Mouse (Mus musculus) c-Kit-negative CD71-positive TER-119-positive erythroid progenitor cells, embryonic 14.5 days (primary cell): ENCODE measurements around the gene Cops6.
A peak's percentile ranks its signal among the peaks of the same experiment; 100 is the strongest.

ENCODE experiments used
- DNase-seq: peaks from one replicate; pipeline ENCODE4 v3.0.0-alpha.2; 2013; ENCODE audit warnings: low read depth, low spot score

Gene Cops6

GRCm38 (mm10) chr5:138160842-138161665, at the start of gene Cops6:
TSS of gene Cops6 (plus strand) at chr5:138161071.
- DNase-seq, result peak; percentile 84

- DNase-seq, result peak; percentile 82
Measured at GRCm38 (mm10) chr5:138116255-138117198, 44.3 kb upstream of the Cops6 start, which contains the start of gene Zscan21. TSS of gene Zscan21 (plus strand) at chr5:138116903.

- DNase-seq, result no peak
Measured at GRCm38 (mm10) chr5:138117199-138118015, 43.5 kb upstream of the Cops6 start.

DNA sequence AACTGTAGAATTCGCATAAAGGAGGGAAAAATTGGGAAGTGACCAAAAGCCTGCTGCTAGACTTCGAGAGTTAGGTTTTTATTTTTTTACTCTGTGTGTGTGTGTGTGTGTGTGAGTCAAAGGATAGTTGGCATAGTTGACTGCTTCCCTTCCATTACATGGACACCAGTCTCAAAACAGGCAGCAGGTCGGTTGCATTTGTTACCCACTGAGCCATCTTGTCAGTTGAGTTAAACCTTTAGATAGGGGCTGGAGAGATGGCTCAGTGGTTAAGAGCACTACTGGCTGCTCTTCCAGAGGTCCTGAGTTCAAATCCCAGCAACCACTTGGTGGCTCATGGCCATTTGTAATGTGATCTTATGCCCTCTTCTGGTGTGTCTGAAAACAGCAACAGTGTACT, 42.8 kb upstream of the Cops6 start:
- DNase-seq, result no peak

DNA sequence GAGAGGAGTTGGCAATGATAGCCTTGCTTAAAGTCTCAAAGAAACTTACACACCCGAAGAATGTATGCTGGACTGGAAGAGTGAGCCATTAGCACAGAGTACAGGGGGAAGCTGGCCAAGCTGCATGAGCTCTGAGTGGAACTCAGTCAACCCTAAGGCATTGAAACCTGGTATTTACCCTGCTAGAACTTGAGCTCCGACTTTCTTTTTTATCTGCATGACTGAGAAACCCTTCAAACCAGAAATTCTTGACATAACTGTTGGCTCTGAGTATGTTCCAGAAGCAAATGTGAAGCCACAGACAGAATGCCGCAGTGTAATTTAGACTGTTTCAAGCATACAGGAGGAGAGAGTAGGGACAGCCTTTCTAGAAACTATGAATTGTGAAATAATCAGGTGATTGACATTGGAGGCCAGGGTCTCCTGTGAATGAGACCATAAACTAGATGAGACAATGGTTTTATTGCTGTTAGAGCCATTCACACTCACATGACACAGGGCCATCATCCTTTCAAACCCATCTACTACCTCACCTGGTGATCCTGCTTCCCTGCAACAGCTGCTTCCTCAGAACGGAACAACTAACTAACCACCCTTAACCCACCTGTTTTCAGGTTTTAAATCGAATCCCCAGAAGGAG, 28.3 kb upstream of the Cops6 start:
- no peak for DNase-seq

GRCm38 (mm10) chr5:138137257-138137656, 23.6 kb upstream of the Cops6 start:
- no peak for DNase-seq

DNA sequence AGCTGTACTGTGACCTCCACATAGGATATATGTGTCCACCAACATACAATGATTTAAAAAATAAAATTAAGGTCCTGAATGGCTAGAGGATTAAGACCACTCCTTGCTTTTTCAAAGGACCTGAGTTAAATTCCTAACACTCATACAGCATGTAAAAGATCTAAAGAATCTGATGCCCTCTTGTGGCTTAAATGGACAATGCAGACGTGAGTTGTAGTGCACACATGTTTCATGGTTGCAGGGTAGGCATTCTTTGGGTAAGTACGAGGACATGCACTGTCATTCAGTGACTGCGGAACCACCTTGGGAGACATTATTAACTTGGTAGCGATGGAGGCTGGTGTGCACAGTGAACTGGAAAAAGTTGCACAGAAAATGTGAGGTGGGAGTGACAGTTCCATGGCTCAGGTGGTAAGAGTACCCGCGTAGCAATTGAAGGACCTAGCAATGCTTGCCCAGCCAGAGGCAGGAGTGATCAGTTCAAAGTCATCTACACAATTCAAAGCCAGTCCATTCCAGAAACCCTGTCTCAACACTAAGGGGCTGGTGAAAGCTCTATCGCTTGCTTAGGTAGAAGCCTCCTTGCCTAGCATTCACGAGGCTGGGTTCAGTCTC, 22.8 kb upstream of the Cops6 start:
- no peak for DNase-seq

DNA sequence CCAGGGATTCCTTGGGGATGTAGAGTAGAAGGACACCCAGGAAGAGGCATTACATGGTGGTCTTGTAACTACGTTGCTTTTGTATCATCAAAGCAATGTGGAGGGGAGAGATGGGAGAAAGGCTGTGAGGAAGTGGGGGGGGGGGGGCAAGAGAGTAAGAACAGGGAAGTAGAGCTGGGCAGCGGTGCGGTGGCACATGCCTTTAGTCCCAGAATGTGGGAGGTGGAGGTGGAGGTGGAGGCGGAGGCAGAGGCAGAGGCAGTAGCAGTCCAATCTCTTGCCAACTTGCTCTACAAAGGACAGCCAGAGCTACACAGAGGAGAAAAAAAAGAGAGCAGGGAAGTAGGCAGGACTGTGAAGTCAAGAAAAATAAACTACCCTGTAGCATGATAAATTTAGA, 22.3 kb upstream of the Cops6 start:
- no peak for DNase-seq

- DNase-seq, result no peak
Measured at GRCm38 (mm10) chr5:138154390-138154789, 6.5 kb upstream of the Cops6 start.

GRCm38 (mm10) chr5:138155443-138155976, 5.4 kb upstream of the Cops6 start, which contains the start of gene Zfp113:
TSS of gene Zfp113 (minus strand) at chr5:138155744.
- DNase-seq, result peak; percentile 82

- no peak for DNase-seq
Measured at GRCm38 (mm10) chr5:138160224-138160762, 578 bp upstream of the Cops6 start.

DNA sequence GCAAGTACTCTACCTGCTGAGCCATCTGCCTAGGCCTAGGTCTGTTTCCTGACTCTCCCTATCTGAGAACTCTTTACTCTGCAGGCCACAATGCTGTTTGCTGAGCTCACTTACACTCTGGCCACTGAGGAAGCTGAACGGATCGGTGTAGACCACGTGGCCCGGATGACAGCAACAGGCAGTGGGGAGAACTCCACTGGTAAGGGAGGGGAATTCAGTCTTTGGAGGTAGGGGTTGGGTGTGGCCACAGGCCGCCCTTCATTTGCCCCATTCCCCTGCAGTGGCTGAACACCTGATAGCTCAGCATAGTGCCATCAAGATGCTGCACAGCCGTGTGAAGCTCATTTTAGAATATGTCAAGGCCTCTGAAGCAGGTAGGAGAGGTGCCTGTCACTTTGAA, 2.2 kb downstream of the Cops6 start:
- no peak for DNase-seq

GRCm38 (mm10) chr5:138163610-138164009, 2.7 kb downstream of the Cops6 start:
- no peak for DNase-seq

DNA sequence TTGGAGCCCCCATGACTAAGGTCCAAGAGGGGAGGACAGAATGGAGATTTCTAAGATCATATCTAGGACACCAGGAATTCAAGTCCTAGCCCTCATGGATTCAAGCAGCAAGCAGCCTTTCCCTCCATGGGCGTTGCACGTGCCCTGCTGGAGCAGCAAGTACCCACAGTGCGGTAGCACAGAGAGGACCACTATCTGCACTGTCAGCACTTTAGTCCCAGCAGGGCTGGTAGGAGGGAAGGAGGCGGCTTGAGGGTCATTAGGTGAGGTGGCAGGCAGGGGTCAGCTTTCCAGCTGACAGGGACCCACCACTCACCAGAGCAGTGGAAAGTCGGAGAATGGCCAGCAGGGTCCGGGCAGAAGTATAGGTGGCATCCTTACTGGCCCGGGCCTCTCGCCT, 4.7 kb downstream of the Cops6 start:
- DNase-seq, result no peak

- DNase-seq, result peak; percentile 89
Measured at GRCm38 (mm10) chr5:138170936-138171561, 10.2 kb downstream of the Cops6 start.

GRCm38 (mm10) chr5:138171695-138172491, 11.0 kb downstream of the Cops6 start, which contains the start of the genes Ap4m1 and Mcm7:
TSS of gene Ap4m1 (plus strand) at chr5:138172002.
TSS of gene Mcm7 (minus strand) at chr5:138172422.
- peak; percentile 92 for DNase-seq

- DNase-seq, result no peak
Measured at GRCm38 (mm10) chr5:138173217-138173616, 12.3 kb downstream of the Cops6 start.

DNA sequence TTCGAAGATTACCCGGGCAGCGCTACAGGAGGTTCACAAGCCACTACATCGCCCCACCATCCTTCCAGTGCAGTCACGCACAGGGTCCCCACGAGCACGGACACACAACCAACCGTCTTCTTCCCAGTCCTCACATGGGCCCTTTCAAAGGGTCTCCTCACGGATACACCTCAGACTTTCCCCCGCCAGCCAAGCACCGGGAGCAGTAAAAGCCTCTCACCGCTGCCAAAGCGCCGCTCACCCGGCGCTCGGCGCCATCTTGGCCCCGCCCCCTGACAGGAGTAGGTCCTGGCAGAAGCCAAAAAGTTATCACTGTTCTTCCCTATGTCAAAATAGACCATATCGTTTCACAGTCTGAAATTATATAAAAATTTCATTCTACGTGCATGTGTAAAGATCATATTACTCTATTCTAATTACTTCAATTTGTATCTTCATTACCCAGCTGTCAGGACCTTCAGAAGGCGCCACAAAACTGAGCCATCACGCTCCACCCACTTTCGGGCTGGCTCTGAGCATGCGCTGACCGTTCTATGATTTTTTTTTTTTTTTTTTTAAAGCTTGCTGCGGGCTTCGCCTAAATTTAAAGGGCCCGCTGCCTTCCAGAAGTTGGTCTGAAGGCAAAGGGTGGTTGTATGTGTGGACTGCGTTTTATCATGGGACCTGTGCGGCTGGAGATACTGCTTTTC, 26.2 kb downstream of the Cops6 start, which contains the start of the genes Taf6 and Cnpy4:
Taf6 (minus strand) TSS at position 502 of the 689 bp plus-strand sequence.
Cnpy4 (plus strand) TSS at position 536 of the 689 bp plus-strand sequence.
- DNase-seq, result peak; percentile 88
